Mouse (Mus musculus): Measurements from ENCODE around the gene Tle2.

GRCm38 (mm10) chr10:81565257-81566228 is 8.8 kb upstream of the Tle2 start:
- TF ChIP-seq CTCF (IDR thresholded peaks at IDR 0.05; ENCODE audit: low read depth, low read length) (no peak), GATA1 (IDR thresholded peaks at IDR 0.05; ENCODE audit: borderline replicate concordance, low read length) (no peak)

Data from G1E (cell line).